Mouse (Mus musculus): ENCODE data around the gene Sntb2. TPM values are rescaled to one million over a fixed set of nuclear protein-coding genes. Genes with fewer than 3 reads are reported as not detected.

The Sntb2 gene
- total and polyA plus RNA-seq, 2 experiments from 2014 or later, result 6.0 to 7.3 TPM

DNA sequence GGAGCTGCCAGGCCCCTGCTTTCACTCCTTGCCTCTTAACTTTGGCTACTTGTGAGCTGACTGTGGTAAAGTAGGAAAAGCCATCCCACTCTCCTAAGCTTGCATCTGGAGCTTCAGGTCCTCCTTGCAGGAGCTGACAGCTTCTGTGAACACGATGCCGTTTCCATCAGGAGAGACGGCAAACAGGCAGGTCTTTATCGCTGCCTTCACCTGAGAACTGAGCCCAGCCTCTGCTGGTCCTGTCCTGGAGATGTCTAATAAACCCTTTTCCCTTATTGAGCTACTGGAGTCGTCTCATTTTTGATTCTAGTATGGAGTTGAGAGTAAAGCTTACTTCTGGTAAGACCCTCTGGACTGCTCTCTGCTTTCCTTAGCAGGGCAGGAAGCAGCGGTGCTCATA is 109.9 kb downstream of the Sntb2 start:
- H3K4me1 ChIP-seq (ENCODE audit: insufficient read depth, low read length), result no peaks in the 10 kb centered on the region; the same call in 1 of the 2 replicates
- no peak for ATAC-seq
- H3K9ac ChIP-seq (replicated peaks; ENCODE audit: low read length), result no peak overlapping the region
- no peak overlapping the region for H3K27ac ChIP-seq
- H3K4me2 ChIP-seq (ENCODE audit: low read depth, low read length), result no peak overlapping the region
- peaks cover 64% of the 10 kb centered on the region for H3K36me3 ChIP-seq (ENCODE audit: insufficient read depth, low read length)
- no peak overlapping the region for H3K4me3 ChIP-seq (ENCODE audit: low read length)
- no peaks in the 10 kb centered on the region for H3K27me3 ChIP-seq (ENCODE audit: insufficient read depth, low read length)
- DNase-seq (ENCODE audit: low spot score), result no peak
- H3K9me3 ChIP-seq (ENCODE audit: low read length), result no peaks in the 10 kb centered on the region
- WGBS, result 95% methylated on average over 6 of the region's 6 CpGs
- no peak for TF ChIP-seq CTCF (IDR thresholded peaks at IDR 0.05; ENCODE audit: low read depth)

DNA sequence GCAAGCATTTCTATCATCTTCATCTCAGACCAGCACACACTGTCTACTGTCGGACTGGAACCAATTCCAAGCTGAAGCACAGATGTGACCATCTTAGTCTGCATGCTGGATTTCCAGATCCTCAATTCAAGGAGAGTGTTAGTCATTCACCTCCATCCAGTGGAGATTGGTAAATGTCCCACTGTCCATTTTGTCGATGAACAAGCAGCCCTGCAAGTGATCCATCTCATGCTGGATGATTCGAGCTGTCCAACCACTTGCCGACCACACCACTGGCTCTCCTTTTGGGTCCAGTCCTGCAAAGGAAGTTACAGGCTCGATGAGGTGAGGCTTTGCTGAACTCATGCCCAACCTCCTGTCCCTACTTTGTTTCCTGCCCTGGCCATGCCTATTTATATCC is 111.4 kb downstream of the Sntb2 start:
- Histone ChIP-seq H3K27me3 (ENCODE audit: insufficient read depth, low read length) (no peaks in the 10 kb centered on the region), H3K4me1 (ENCODE audit: insufficient read depth, low read length) (no peaks in the 10 kb centered on the region; the same call in 1 of the 2 replicates), H3K9ac (replicated peaks; ENCODE audit: low read length) (no peak overlapping the region), H3K36me3 (ENCODE audit: insufficient read depth, low read length) (peaks cover 53% of the 10 kb centered on the region), H3K27ac (no peak overlapping the region), H3K9me3 (ENCODE audit: low read length) (no peaks in the 10 kb centered on the region), H3K4me2 (ENCODE audit: low read depth, low read length) (peak overlapping the region; percentile 96; the same call in 1 of the 2 replicates), H3K4me3 (ENCODE audit: low read length) (no peak overlapping the region)
- WGBS, result 85% methylated on average over 5 of the region's 5 CpGs
- DNase-seq (ENCODE audit: low spot score) (no peak), ATAC-seq (no peak)
- no peak for TF ChIP-seq CTCF (IDR thresholded peaks at IDR 0.05; ENCODE audit: low read depth)

DNA sequence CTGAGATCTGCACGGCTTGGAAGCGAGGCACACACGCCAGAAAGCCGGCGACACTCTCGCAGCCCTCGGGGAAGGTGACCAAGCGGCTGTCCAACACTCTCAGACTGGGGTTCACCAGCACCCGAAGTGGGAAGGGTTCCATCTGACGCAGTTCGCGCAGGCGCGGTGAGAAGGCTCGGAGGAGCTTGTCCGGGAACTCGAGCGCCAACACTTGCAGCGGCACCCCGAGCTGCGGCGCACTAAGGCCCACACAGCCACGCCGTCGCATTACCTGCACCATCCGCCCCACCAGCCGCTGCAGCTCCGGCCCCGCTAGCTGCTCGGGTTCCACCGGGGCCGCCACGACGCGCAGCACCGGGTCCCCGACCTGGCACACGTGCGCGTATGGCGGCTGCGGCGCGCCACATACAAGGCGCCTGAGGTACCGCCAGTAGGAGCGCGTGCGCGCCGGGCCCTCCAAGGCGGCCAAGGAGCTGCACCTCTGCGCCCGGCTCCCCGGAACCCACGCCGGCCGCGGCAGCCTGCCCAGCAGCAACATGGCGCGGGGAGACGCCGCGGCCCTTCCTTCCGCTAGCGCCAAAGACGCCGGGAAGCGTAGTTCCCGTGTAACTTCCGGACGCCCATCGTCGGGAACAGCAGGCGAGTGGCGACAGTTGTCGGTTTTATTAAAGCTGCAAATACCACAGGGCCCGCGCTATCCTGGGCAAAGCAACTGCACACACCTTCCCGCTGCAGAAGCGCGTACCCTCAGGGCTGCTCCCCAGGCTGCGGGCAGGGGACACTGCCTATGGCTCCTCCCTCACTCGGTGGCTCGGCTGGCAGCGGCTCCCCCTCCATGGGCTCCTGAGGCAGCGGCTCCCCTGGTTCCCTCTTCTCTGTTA is 112.8 kb downstream of the Sntb2 start, which contains the start of gene Pdf:
TSS of gene Pdf (minus strand) at position 554 of the 881 bp plus-strand sequence.
- Histone ChIP-seq H3K4me2 (ENCODE audit: low read depth, low read length) (peak within 1 kb of the TSS; percentile 96), H3K4me3 (ENCODE audit: low read length) (peak within 1 kb of the TSS; percentile 76), H3K9ac (replicated peaks; ENCODE audit: low read length) (peak within 1 kb of the TSS; percentile 84), H3K27ac (peak within 1 kb of the TSS; percentile 92), H3K36me3 (ENCODE audit: insufficient read depth, low read length) (peaks cover 52% of the 10 kb centered on the region), H3K9me3 (ENCODE audit: low read length) (no peaks in the 10 kb centered on the region), H3K27me3 (ENCODE audit: insufficient read depth, low read length) (no peaks in the 10 kb centered on the region), H3K4me1 (ENCODE audit: insufficient read depth, low read length) (no peaks in the 10 kb centered on the region; the same call in 1 of the 2 replicates)
- 1% methylated on average over 84 of the region's 87 CpGs for WGBS
- no peak for TF ChIP-seq CTCF (IDR thresholded peaks at IDR 0.05; ENCODE audit: low read depth)
- peak; percentile 90 for DNase-seq (ENCODE audit: low spot score)
- ATAC-seq, result peak; percentile 91

DNA sequence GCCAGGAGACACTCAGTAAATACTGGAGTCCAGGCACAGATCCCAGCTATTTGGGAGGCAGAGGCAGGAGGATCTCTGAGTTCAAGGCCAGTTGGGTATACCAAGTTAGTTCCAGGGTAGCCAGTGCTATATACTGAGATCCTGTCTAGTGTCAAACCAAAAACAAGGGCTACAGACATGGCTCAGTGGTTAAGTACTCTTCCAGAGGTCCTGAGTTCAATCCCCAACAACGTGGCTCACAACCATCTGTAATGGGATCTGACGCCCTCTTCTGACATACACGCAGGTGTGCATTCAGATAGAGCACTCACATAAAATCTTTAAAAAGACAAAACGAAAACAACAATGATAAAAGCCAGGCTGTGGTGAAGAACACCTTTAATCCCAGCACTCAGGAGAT is 113.9 kb downstream of the Sntb2 start:
- DNase-seq (ENCODE audit: low spot score) (no peak), ATAC-seq (no peak)
- Histone ChIP-seq H3K4me3 (ENCODE audit: low read length) (no peak overlapping the region), H3K4me1 (ENCODE audit: insufficient read depth, low read length) (no peaks in the 10 kb centered on the region; the same call in 1 of the 2 replicates), H3K36me3 (ENCODE audit: insufficient read depth, low read length) (peaks cover 44% of the 10 kb centered on the region), H3K9me3 (ENCODE audit: low read length) (no peaks in the 10 kb centered on the region), H3K27me3 (ENCODE audit: insufficient read depth, low read length) (no peaks in the 10 kb centered on the region), H3K27ac (no peak overlapping the region), H3K4me2 (ENCODE audit: low read depth, low read length) (peak overlapping the region; percentile 96; the same call in 1 of the 2 replicates), H3K9ac (replicated peaks; ENCODE audit: low read length) (no peak overlapping the region)
- TF ChIP-seq CTCF (IDR thresholded peaks at IDR 0.05; ENCODE audit: low read depth), result no peak
- 97% methylated on average over 4 of the region's 4 CpGs for WGBS

DNA sequence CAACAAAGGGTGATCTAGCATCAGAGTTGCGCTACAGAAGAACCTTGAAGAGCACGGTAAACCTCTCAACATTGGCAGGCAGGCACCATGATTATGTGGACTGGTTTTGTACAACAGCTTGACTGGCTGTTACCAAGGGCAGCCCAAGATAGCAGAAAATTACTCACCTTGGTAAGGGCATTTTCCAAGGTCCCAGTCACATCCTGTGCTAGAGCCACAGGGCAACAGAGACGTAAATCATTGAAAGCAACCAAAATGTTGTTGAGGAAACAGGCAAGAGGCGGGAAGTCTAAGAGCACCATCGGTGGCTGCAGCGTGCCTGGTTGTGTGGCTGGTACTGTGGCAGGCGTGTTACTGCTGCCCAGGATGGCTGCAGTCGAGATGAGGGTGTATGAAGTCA is 116.5 kb downstream of the Sntb2 start:
- no peak overlapping the region for H3K9ac ChIP-seq (replicated peaks; ENCODE audit: low read length)
- H3K27me3 ChIP-seq (ENCODE audit: insufficient read depth, low read length), result no peaks in the 10 kb centered on the region
- 94% methylated on average over 8 of the region's 8 CpGs for WGBS
- no peak overlapping the region for H3K4me3 ChIP-seq (ENCODE audit: low read length)
- no peak overlapping the region for H3K27ac ChIP-seq
- H3K4me1 ChIP-seq (ENCODE audit: insufficient read depth, low read length), result no peaks in the 10 kb centered on the region; the same call in none of the 2 replicates
- H3K4me2 ChIP-seq (ENCODE audit: low read depth, low read length), result no peak overlapping the region
- DNase-seq (ENCODE audit: low spot score) (no peak), ATAC-seq (no peak)
- H3K36me3 ChIP-seq (ENCODE audit: insufficient read depth, low read length), result peaks cover 19% of the 10 kb centered on the region
- no peak for TF ChIP-seq CTCF (IDR thresholded peaks at IDR 0.05; ENCODE audit: low read depth)
- H3K9me3 ChIP-seq (ENCODE audit: low read length), result no peaks in the 10 kb centered on the region

DNA sequence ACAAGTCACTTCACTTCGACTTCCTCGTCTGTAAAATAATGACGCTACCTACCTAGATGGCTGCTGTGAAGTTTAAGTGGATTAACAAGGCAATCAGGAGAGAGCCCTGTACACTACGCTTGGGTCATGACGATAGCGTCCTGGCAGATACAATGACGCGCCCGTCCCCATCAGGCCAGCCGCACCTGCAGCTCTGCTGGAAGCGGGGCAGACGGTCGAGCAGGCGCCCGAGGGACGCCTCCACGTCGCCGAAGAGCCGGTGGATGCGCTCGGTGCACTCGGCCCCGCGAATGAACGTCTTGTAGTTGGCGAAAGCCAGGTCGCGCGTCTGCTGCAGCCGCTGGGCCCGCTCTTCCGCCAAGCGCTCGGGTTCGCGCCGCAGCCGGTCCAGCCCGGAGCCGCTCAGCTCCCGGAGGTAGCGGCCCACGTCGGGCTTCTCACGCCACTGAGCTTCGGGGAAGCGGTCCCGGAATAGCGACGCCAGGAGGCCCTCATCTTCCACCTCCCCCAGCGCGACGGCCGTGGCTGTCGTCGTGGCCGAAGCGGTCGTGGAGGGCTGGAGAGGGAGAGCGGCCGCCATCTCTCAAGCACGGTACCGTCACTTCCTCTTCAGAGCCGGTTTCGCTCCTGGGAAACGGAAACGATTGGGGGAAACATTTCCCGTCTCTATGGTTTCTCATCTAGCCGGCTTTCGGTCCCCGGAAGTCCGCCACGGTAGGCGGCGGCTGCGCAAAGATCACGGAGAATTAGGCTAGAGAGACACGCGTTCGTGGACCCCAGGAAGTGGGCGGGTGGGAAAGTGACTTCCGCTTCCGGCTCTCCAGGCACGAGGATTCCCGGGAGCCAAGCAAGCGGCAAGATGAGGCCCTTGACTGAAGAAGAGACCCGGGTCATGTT is 120.8 kb downstream of the Sntb2 start, which contains the start of the genes Cog8 and Nip7:
TSS of gene Cog8 (minus strand) at position 614 of the 897 bp plus-strand sequence.
TSS of gene Nip7 (plus strand) at position 802 of the 897 bp plus-strand sequence.
- H3K36me3 ChIP-seq (ENCODE audit: insufficient read depth, low read length), result peaks cover 28% of the 10 kb centered on the region
- no peaks in the 10 kb centered on the region for H3K27me3 ChIP-seq (ENCODE audit: insufficient read depth, low read length)
- peak within 1 kb of the TSS; percentile 89 for H3K27ac ChIP-seq
- TF ChIP-seq CTCF (IDR thresholded peaks at IDR 0.05; ENCODE audit: low read depth), result no peak
- peak within 1 kb of the TSS; percentile 94 for H3K4me2 ChIP-seq (ENCODE audit: low read depth, low read length)
- ATAC-seq, result peak; percentile 97
- peak within 1 kb of the TSS; percentile 87 for H3K9ac ChIP-seq (replicated peaks; ENCODE audit: low read length)
- H3K4me3 ChIP-seq (ENCODE audit: low read length), result peak within 1 kb of the TSS; percentile 89
- H3K9me3 ChIP-seq (ENCODE audit: low read length), result no peaks in the 10 kb centered on the region
- H3K4me1 ChIP-seq (ENCODE audit: insufficient read depth, low read length), result peaks cover 7% of the 10 kb centered on the region; the same call in 1 of the 2 replicates
- 2% methylated on average over 88 of the region's 88 CpGs for WGBS
- peak; percentile 98 for DNase-seq (ENCODE audit: low spot score)

All from hindbrain, postnatal 0 days (tissue).